Mouse (Mus musculus) small intestine, adult 2 months (tissue): ENCODE measurements around the gene Mapk8ip1. TPM values are rescaled to one million over a fixed set of nuclear protein-coding genes. Genes with fewer than 3 reads are reported as not detected.

Source experiments
- H3K27ac ChIP-seq: fragments of 200-500 bp; 2 replicates; pipeline ENCODE4 v1.5.1; 2012; ENCODE audit warnings: low read depth, low read length, control low read depth, inconsistent platforms; ENCODE audit not compliant: insufficient read depth
- H3K27me3 ChIP-seq: fragments of 200-500 bp; 2 replicates; pipeline ENCODE4 v1.6.1; 2012; ENCODE audit warnings: mild to moderate bottlenecking, moderate library complexity, low read length, inconsistent platforms; ENCODE audit not compliant: control insufficient read depth, insufficient read depth
- H3K36me3 ChIP-seq: fragments of 200-500 bp; 2 replicates; pipeline ENCODE4 v1.6.1; 2012; ENCODE audit warnings: mild to moderate bottlenecking, low read length, control low read depth, inconsistent platforms; ENCODE audit not compliant: control insufficient read depth, insufficient read depth
- H3K4me1 ChIP-seq: fragments of 200-500 bp; 2 replicates; pipeline ENCODE4 v1.6.1; 2012; ENCODE audit warnings: low read length, inconsistent platforms, mixed read lengths; ENCODE audit not compliant: control insufficient read depth, insufficient read depth, insufficient read length
- H3K4me3 ChIP-seq: fragments of 200-500 bp; 2 replicates; pipeline ENCODE4 v1.5.1; 2012; ENCODE audit warnings: low read depth, mild to moderate bottlenecking, control low read depth, inconsistent platforms, low read length, moderate library complexity
- CTCF ChIP-seq: fragments of 200-500 bp; IDR thresholded peaks from 2 replicates; pipeline ENCODE4 v1.5.1; 2012; ENCODE audit warnings: low read depth, mild to moderate bottlenecking, control low read depth, inconsistent platforms, low read length, moderate library complexity, mixed read lengths; ENCODE audit not compliant: insufficient replicate concordance, insufficient read length; ENCODE audit errors: extremely low read depth
- POLR2A ChIP-seq: fragments of 200-500 bp; IDR thresholded peaks from 2 replicates; pipeline ENCODE4 v1.6.1; 2012; ENCODE audit warnings: low read depth, mild to moderate bottlenecking, control low read depth, inconsistent platforms, low read length, moderate library complexity
- WGBS: fragments of 180-500 bp; shearing (Covaris S2); methylation state at CpG from one replicate; pipeline ENCODE4 v1.1.7; 2018; 5-methylcytosine and 5-hydroxymethylcytosine counted together
- polyA plus RNA-seq: library from polyadenylated mRNA; depleted of rRNA; stranded (reverse); fragments of >200 nt; gene quantifications from 2 replicates; pipeline ENCODE4 v1.2.3, GENCODE M21; 2012

Gene Mapk8ip1
- polyA plus RNA-seq, 1 experiment: 4.7 TPM

DNA sequence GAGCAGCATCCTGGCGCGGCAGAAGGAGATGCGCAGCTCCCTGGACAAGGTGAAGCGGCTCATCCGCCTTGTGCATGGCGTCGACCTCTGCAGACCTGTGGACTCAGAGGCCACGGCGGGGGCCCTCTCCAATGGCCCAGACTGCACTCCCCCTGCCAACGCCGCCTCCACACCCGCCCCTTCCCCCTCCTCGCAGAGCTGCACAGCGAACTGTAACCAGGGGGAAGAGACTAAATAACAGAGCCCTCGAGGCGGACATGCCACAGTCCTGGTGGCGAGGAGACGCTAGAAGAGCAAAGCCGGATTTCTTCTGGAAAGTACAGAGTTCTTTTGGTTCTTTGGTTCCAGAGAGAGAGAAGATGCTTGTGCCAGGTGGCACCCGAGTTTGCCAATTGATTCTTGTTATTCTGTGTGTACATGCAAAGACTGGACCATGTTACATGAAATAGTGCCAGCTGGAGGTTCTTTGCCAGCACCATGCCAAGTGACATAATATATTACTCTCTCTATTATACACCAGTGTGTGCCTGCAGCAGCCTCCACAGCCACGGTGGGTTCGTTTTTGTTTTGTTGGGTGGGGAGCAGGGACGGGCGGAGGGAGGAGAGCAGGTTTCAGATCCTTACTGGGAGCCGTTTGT lies 40.8 kb downstream of the Mapk8ip1 start:
- TF ChIP-seq CTCF (no peak), POLR2A (no peak)
- 71% methylated on average over 25 of the region's 25 CpGs for WGBS
- H3K4me1 ChIP-seq: no peaks in the 10 kb centered on the region
- peaks cover 25% of the 10 kb centered on the region for H3K36me3 ChIP-seq
- no peak overlapping the region for H3K4me3 ChIP-seq
- no peak overlapping the region for H3K27ac ChIP-seq
- H3K27me3 ChIP-seq: no peaks in the 10 kb centered on the region

DNA sequence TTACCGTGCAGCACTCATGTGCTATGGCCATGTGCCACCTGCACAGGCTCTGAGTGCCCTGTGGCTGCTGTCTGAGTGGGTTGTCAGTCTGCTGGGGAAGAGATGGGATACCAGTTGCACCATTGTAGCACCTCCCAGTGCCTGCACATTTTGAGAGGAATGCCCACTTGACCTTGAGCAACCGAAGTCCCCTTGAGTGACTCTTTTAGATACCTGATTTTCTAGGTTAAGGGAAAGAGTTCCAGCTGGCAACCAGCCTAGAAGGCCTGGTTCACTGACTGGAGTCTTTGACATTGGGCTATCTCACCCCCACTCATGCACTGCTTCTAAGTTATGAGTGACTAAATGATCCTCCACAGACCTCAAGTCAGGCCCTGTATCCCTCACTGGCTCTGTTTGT lies 41.8 kb downstream of the Mapk8ip1 start:
- H3K27me3 ChIP-seq: no peaks in the 10 kb centered on the region
- WGBS: 70% methylated on average over 2 of the region's 2 CpGs
- H3K4me1 ChIP-seq: no peaks in the 10 kb centered on the region
- peaks cover 22% of the 10 kb centered on the region for H3K36me3 ChIP-seq
- H3K4me3 ChIP-seq: no peak overlapping the region
- no peak overlapping the region for H3K27ac ChIP-seq
- TF ChIP-seq CTCF: no peak
- no peak for TF ChIP-seq POLR2A

DNA sequence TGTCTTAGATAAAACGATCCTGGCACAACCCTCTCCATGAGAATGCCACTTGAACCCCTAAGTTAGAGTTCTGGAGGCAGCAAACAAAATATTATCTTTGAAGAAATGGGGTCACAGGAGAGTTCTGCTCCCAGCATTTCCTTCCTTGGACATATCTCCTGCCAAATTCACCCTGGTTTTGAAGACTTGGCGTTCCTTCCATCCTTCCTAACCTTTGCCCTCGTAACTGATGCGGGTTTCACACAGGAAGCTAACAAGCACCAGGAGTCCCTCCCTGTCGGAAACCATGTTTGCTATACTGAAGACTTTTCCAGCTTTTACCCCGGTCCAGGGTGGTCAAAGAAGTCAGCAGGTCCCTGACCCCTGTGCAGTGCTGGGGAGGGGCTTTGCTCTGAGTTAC lies 46.8 kb downstream of the Mapk8ip1 start:
- WGBS: 32% methylated on average over 6 of the region's 6 CpGs
- Histone ChIP-seq H3K4me1 (no peaks in the 10 kb centered on the region; the same call in 1 of the 2 replicates), H3K27me3 (no peaks in the 10 kb centered on the region), H3K4me3 (no peak overlapping the region), H3K27ac (no peak overlapping the region), H3K36me3 (peaks cover 20% of the 10 kb centered on the region)
- TF ChIP-seq CTCF (no peak), POLR2A (no peak)

DNA sequence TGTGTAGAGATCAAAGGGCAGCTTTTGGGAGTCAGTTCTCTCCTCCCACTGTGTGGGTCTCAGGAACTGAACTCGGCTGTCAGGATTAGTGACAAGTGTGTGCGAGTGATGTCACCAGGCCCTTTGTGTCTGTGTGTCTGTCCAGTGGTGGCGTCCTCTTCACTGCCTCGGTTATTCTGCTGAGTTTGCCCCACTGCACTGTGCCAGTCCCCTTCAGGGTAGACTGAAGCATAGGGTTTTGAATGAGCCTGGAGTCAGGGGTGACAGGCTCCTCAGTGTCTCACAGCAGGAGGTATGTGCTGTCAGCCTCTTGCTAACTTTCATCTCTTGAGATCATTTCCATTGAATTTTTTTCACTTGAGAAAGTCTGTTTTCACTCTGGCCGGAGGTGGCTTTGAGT lies 47.7 kb downstream of the Mapk8ip1 start:
- Histone ChIP-seq H3K36me3 (peaks cover 19% of the 10 kb centered on the region), H3K27me3 (no peaks in the 10 kb centered on the region), H3K4me1 (no peaks in the 10 kb centered on the region; the same call in 1 of the 2 replicates), H3K27ac (no peak overlapping the region), H3K4me3 (no peak overlapping the region)
- 83% methylated on average over 5 of the region's 5 CpGs for WGBS
- TF ChIP-seq CTCF (no peak), POLR2A (no peak)

GRCm38 (mm10) chr2:92350686-92351085 lies 50.4 kb downstream of the Mapk8ip1 start:
- 85% methylated on average over 5 of the region's 5 CpGs for WGBS
- Histone ChIP-seq H3K4me1 (no peaks in the 10 kb centered on the region; the same call in 1 of the 2 replicates), H3K4me3 (no peak overlapping the region), H3K27ac (no peak overlapping the region), H3K27me3 (no peaks in the 10 kb centered on the region), H3K36me3 (peaks cover 16% of the 10 kb centered on the region)
- TF ChIP-seq CTCF (no peak), POLR2A (no peak)

GRCm38 (mm10) chr2:92349589-92350425 lies 51.3 kb downstream of the Mapk8ip1 start:
- WGBS: 72% methylated on average over 6 of the region's 6 CpGs
- Histone ChIP-seq H3K4me3 (no peak overlapping the region), H3K36me3 (peaks cover 19% of the 10 kb centered on the region), H3K4me1 (no peaks in the 10 kb centered on the region; the same call in 1 of the 2 replicates), H3K27me3 (no peaks in the 10 kb centered on the region), H3K27ac (no peak overlapping the region)
- TF ChIP-seq CTCF: no peak
- TF ChIP-seq POLR2A: no peak

DNA sequence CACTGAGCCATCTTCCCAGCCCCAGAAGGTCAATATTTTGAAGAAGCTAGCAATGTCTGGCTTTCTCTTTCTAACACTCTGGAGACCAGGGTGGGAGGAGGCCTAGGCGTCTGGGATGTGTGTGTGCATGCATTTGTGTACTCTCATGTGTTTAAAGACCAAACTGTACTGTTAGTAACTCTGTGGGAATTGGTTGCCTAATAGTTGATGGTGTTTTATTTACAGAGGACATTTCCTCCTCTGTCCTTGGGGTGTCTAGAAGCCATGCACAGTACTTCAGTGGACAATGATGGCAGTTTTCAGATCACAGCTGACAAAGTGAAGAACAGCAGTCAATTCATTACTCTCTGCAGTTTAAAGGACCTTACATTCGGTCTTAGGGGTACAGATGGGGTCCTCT lies 53.9 kb downstream of the Mapk8ip1 start:
- Histone ChIP-seq H3K27ac (no peak overlapping the region), H3K4me3 (no peak overlapping the region), H3K4me1 (no peaks in the 10 kb centered on the region), H3K27me3 (no peaks in the 10 kb centered on the region), H3K36me3 (peaks cover 25% of the 10 kb centered on the region)
- WGBS: 87% methylated on average over 2 of the region's 2 CpGs
- TF ChIP-seq POLR2A: no peak
- no peak for TF ChIP-seq CTCF
